Mouse (Mus musculus): ENCODE measurements at regions not wholly inside any gene's neighbourhood (a gene's known extent, or its start where the extent isn't known, plus 50 kb on each side); places are given as distances from the start of the nearest gene placed in this dataset.

DNA sequence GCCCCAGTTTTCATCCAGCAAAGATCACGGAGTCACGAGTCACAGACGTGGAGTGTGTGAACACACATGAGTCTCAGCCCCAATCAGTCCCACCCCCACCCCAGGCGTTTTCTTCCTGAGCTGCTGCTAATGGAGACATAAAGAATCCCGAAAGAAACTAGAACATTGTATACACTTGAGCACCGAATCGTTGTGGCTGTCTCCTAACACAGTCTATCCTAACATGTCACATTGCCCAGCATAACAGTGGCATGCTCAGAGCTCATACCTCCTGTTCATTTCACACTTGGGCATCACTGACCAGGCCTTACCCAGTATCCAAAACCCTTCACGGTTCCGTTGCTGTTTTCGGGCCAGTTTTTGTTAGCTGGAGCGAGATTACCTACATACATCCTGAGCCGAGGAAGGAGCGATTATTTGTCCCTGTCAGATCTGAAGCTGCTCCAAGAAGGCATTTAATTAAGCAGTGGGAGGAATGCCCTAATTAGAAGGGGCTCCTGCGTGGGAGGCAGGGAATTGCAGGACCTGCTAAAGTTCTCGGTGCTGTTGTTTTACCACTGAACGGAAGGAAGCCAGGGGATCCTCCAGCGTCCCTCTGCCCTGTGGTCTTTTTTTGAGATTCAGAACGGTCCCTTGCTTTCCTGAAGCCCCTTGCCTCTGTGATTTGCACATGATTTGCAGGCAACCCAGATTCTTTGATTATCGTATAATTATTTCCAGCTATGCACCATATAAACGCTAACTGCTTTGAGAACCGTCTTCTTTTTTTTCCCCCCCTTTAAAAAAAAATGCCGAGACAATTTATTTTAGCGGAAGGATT, 53.4 kb upstream of the Nap1l1 start:
- DNase-seq (ENCODE audit: low read depth): no peak

DNA sequence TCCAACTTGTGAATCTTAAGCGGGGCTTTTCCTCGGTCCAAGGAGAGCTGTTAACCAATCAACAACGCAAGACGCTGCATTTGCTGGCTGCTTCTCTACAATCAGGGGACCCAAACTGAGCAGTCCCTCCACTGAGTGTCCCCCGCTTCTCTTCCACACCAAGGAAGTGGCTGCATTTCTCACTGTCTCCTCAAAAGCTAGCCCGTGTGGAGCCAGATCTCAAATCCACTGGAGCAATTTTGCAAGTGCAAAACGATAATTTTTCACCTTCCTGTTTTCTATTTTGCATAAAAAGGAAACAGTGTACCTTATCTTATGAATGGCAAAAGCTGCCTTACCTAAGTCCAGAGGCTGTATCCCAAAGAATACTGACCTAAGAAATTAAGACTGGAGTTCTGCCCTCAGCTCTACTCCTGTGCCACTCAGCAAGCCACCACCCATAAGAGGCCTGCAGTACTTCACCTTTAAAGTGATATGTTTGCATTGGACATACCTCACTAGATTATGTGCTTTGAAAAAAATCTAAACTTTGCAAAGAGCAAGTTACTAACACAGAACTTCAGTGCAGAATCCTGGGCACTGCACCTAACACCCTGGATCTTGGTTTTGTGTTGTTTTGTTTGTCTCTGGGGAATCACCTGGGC, 52.7 kb upstream of the Nap1l1 start:
- DNase-seq (ENCODE audit: low read depth): no peak

DNA sequence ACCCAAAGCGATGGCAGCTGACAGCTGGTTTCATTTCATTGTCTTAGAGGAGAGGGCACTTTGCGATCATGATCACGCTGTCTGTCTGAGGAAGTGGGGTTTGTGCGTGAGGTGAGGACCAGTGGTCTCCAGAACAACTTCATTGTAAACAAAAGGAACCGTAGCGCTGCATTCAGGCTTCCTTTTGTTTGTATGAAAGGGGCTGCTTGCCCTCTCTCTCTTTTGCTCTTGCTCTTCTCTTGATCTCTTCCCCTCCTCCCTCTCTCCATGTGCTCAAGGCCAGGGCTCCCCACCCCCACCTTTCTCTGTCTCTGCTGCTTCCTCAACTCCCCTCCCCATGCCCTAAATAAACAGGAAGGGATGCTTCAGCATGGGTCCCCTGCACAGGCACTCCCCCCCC, 51.0 kb upstream of the Nap1l1 start:
- no peak for DNase-seq (ENCODE audit: low read depth)

DNA sequence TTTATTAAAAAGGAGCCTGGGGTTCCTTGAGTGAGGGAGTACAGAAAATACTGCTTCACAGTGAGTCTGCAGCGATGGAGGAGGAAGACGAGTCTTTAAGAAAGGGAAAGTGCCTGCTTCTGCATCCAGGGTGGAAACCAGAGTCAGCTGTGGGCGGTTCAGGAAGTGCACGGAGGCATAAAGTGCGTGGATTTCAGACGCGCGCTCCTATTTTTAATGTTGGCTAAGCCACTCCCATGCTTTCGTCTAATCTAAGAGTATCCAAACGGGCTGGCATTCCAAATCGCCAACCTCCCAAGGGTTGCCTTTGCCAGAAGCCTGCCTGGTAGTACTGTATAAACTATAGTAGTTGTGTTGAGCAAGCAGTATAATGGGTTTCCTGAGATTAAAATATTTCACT, 50.4 kb upstream of the Nap1l1 start:
- no peak for DNase-seq (ENCODE audit: low read depth)

Data from NIH3T3 (cell line).